Mouse (Mus musculus) heart, postnatal 14 days (tissue): ENCODE results near the gene Dlgap1. TPM values are rescaled to one million over a fixed set of nuclear protein-coding genes. Genes with fewer than 3 reads are reported as not detected.

Experiments used
- DNase-seq, 2 experiments: peaks; one replicate each; pipeline ENCODE4 v3.0.0; 2021 to 2022
- intact Hi-C: fragments of 180-260 bp; cut with DNase I; formaldehyde crosslinking; loops from one replicate; pipeline ENCODE4 v1.15.1; 2025
- microRNA-seq, 2 experiments: library from miRNA; unstranded; fragments of <30 nt; microRNA quantifications; one replicate each; pipeline ENCODE4 v1.2.0; 2021 to 2022
- total RNA-seq, 2 experiments: library from RNA; stranded (reverse); gene quantifications; 2 replicates each; pipeline ENCODE4 v1.2.3; 2021

The Dlgap1 gene
- total RNA-seq, 2 experiments from 2014 or later = 0.39 to 1.3 TPM

GRCm38 (mm10) chr17:70868577-70869229 is 899.8 kb downstream of the Dlgap1 start:
- no peak for DNase-seq
- intact Hi-C loops = no loop called here

- no peak for DNase-seq
- intact Hi-C loops = no loop called here
Measured at GRCm38 (mm10) chr17:70870581-70870980, 901.7 kb downstream of the Dlgap1 start.

Small RNAs within 50 kb of the gene (microRNA-seq; reads per million reads assigned to microRNA genes)
- gene Mir1195 = 0 reads per million in 2 experiments
